Mouse (Mus musculus) frontal cortex, postnatal 10 days (tissue): ENCODE data around the gene Mtrex.

Source experiments
- DNase-seq, 2 experiments: peaks; one replicate each; pipeline ENCODE4 v3.0.0; 2022; ENCODE audit warnings: low spot score in 2 of 2, mixed read lengths in 1 of 2

Mtrex gene

DNA sequence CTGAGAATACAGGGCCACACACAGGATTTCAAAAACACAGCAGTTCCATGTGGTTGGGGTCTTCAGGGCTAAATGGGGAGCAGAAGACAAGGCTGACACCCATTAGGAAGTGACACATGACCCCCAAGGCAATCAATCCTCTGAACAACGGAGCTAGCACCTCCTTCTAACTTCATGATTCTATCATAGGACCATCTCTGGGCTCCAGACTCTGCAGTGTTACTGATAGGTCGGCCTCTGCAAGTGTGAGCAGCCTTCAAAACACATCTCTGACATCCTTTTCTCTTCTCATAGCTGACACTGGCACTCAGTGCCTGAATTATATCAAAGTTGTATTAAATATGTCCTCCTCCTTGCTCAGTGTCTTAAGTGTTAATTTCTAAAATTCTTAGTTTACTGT is 94.6 kb downstream of the Mtrex start:
- DNase-seq, result no peak

DNA sequence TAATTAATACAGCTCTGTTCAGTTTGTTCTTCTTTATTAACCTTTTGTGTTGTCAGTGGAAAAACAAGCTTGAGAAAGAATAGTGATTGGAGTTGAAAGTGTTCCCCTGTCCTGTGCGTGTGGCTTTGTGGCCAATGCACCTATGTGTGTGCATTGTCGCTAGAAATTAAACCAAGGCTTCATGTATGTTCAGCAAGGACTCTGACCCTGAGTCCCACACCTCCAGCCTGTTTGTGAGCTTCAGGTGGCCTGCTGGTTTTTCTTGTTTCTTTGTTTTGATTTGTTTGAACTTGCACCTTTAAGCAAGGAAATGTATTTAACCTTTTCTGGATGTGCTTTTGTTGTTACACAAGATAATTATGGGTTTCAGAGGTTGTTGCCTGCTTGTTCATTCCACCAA is 97.6 kb downstream of the Mtrex start:
- no peak for DNase-seq

DNA sequence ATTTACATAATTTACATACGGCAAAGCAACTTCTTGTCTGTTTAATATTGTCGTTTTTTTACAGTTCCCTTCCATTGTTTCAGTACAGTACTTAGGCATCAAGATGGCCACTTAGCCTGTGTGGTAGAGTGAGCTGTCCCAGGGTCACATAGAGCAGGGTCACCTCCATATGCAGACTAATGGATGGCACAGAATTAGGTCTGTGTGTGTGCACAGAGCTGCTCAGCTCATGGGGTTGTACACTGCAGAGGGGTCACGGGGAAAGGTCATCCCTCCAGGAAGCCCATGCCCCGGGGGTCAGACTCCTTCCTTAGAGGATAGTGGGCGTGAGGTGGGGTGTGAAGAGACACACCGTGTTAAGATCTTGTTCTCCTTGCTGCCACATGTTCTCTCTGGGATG is 101.7 kb downstream of the Mtrex start:
- no peak for DNase-seq

GRCm38 (mm10) chr13:112823911-112824648 is 103.1 kb downstream of the Mtrex start:
- no peak for DNase-seq

DNA sequence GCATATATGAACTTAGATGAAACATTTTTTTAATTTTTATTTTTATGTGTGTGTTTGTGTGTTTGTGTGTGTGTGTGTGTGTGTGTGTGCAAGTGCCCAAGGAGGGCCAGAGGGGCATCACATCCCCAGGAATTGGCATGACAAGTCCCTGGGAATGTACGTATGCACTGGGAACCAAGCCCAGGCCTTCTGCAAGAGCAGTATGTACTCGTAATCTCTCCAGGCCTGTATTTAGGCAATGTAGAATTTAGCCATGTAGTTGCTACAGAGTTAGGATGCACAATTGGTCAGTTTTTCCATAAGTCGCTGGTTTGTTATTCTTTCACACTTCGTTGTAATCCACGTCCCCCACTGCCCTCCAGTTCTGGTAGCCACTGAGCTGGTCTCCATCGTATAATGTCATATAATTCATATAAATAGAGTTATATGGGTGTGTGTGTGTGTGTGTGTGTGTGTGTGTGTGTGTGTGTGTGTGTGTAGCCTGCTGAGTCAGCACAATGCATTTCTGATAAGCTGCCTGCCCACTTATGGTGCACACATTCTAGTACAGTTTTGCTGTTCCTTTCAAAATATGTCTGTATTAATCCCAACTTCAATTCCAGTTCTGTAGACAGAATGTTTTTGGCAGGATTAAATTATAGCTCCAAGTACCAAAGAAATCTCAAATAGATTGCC is 103.8 kb downstream of the Mtrex start:
- DNase-seq, result no peak

GRCm38 (mm10) chr13:112822413-112822812 is 104.8 kb downstream of the Mtrex start:
- DNase-seq, result no peak

DNA sequence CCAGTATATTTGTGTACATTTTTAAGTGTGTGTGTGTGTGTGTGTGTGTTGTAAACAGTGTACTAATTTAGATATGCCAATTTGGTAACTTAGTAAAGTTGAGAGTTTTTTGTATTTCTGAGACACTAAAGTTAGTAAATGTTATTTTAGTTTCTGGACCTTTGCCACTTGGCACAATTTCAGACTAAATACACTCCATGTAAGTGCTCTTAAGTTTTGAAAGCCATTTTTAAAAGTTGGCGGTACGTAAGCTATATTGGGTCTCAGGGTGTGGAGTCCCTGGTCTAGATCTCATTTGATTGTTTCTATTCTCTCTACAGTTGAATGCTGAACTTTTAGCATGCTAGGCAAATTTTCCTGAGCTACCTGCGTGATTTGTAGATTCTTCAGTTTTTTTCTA is 109.1 kb downstream of the Mtrex start:
- DNase-seq, result no peak
